Mouse (Mus musculus): ENCODE data around the gene Prss44.

DNA sequence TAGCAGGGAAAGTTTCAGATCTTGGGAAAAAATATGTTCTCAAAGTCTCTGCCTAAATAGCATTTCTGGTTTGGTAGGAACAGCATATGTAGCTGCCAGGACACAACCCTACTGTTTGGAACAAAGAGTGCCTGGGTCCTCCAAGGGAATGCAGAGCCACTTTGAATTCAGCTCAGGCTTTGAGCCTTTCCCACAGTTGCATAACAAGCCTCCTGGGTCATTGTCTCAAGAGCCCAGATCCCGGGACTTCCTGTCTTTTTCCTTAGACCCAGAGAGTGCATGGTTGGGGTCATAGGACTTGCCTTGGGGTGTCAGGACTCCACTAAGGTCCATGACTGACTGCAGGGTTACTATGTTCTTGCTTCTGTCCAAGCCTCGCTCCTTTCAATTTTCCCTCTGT lies 22.3 kb downstream of the Prss44 start:
- TF ChIP-seq POLR2A (IDR thresholded peaks at IDR 0.05; ENCODE audit: low read depth, low read length) (no peak), CTCF (IDR thresholded peaks at IDR 0.05; ENCODE audit: extremely low read depth, insufficient read length, insufficient replicate concordance, low read depth, low read length) (no peak)
